Mouse (Mus musculus): ENCODE measurements around the gene Atp1a3. TPM values are rescaled to one million over a fixed set of nuclear protein-coding genes. Genes with fewer than 3 reads are reported as not detected.

The Atp1a3 gene
- total RNA-seq, 2 experiments from 2014 or later = 1.9 to 4.0 TPM

GRCm38 (mm10) chr7:24964288-24964687 lies 41.5 kb downstream of the Atp1a3 start:
- DNase-seq = no peak

- no peak for DNase-seq
Observed at GRCm38 (mm10) chr7:24955226-24955625, 50.5 kb downstream of the Atp1a3 start.

GRCm38 (mm10) chr7:24954450-24954849 lies 51.3 kb downstream of the Atp1a3 start:
- no peak for DNase-seq

GRCm38 (mm10) chr7:24953966-24954365 lies 51.8 kb downstream of the Atp1a3 start:
- DNase-seq = no peak

GRCm38 (mm10) chr7:24949958-24950623 lies 55.7 kb downstream of the Atp1a3 start:
- peak; percentile 83 for DNase-seq

- no peak for DNase-seq
Observed at GRCm38 (mm10) chr7:24948774-24949173, 57.0 kb downstream of the Atp1a3 start.

- DNase-seq = no peak
Observed at GRCm38 (mm10) chr7:24947316-24948048, 58.3 kb downstream of the Atp1a3 start.

GRCm38 (mm10) chr7:24944257-24944950 lies 61.4 kb downstream of the Atp1a3 start, which contains the start of gene Gm4881:
Gene Gm4881 (minus strand): TSS chr7:24944494.
- no peak for DNase-seq

- no peak for DNase-seq
Observed at GRCm38 (mm10) chr7:24943641-24944040, 62.1 kb downstream of the Atp1a3 start.

GRCm38 (mm10) chr7:24931651-24932050 lies 74.1 kb downstream of the Atp1a3 start:
- no peak for DNase-seq

GRCm38 (mm10) chr7:24930475-24930874 lies 75.3 kb downstream of the Atp1a3 start:
- DNase-seq = no peak

Small RNA genes lying within 50 kb of the gene (microRNA-seq; reads per million reads assigned to microRNA genes)
- 0.95 to 1.0 reads per million in 2 experiments for gene Mir7046
- 0.25 to 0.32 reads per million in 2 experiments for gene Mir7047

Other genes starting within 250 kb of the Atp1a3 start
- gene Cd177, start 245.6 kb downstream of the Atp1a3 start, total RNA-seq (2021) = under 1 TPM in 1 of 2 experiments, not detected in 1; 0.77 TPM
- gene Ceacam10, start 228.8 kb downstream of the Atp1a3 start, total RNA-seq (2021) = not detected
- 1 to 10 TPM in 1 of 2 experiments, not detected in 1; 1.7 TPM for gene Gm9844, start 143.7 kb downstream of the Atp1a3 start, total RNA-seq (2021)
- gene Lypd4, start 136.0 kb downstream of the Atp1a3 start, total RNA-seq (2021) = not detected
- not detected for gene Dmrtc2, start 135.9 kb downstream of the Atp1a3 start, total RNA-seq (2021)
- gene Rps19, start 121.6 kb downstream of the Atp1a3 start, total RNA-seq (2021) = 100 to 1,000 TPM; 680 to 704 TPM
- 1 to 10 TPM in 1 of 2 experiments, under 1 TPM in 1; 0.21 to 1.6 TPM for gene Cd79a, start 108.6 kb downstream of the Atp1a3 start, total RNA-seq (2021)
- gene Arhgef1, start 103.0 kb downstream of the Atp1a3 start, total RNA-seq (2021) = 10 to 100 TPM; 40.7 to 64.0 TPM
- not detected for gene Gm4881, start 61.5 kb downstream of the Atp1a3 start, total RNA-seq (2021)
- gene Rabac1, start 33.2 kb downstream of the Atp1a3 start, total RNA-seq (2021) = 100 to 1,000 TPM; 163 to 166 TPM
- gene Grik5, start 66.4 kb upstream of the Atp1a3 start, total RNA-seq (2021) = 10 to 100 TPM in 1 of 2 experiments, 1 to 10 TPM in 1; 7.2 to 11.0 TPM
- gene Zfp574, start 66.6 kb upstream of the Atp1a3 start, total RNA-seq (2021) = 1 to 10 TPM; 6.9 to 9.0 TPM
- under 1 TPM; 0.16 to 0.77 TPM for gene Pou2f2, start 173.8 kb upstream of the Atp1a3 start, total RNA-seq (2021)
- 1 to 10 TPM; 6.3 to 7.4 TPM for gene Dedd2, start 214.7 kb upstream of the Atp1a3 start, total RNA-seq (2021)
- gene Zfp526, start 215.5 kb upstream of the Atp1a3 start, total RNA-seq (2021) = 1 to 10 TPM; 6.2 to 8.5 TPM
- gene Gsk3a, start 231.9 kb upstream of the Atp1a3 start, total RNA-seq (2021) = 10 to 100 TPM; 51.1 to 60.2 TPM
- gene Erf, start 244.8 kb upstream of the Atp1a3 start, total RNA-seq (2021) = 10 to 100 TPM; 14.9 to 18.4 TPM